Mouse (Mus musculus): ENCODE measurements around the gene Hamp. TPM values are rescaled to one million over a fixed set of nuclear protein-coding genes. Genes with fewer than 3 reads are reported as not detected.

Hamp gene
- polyA plus RNA-seq, 1 experiment from 2014 or later = not detected

DNA sequence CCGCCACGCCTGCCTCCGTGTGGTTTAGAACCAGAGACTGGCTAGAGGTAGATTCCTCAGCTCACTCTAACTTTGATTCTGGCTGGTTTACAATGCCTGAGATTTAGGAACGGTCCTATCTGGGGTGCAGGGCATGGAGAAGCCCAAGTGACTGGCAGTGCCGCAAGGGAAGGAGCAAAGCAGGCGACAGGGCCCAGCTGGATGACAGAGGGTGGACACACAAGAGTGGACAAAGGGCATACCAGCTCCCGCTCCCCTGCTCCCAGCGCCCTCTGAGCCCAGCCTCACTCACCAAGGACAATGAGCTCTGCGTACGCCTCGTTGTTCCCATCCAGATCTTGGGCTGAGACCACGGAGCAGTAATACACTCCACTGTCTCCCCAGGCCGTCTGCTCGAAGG is 21.8 kb upstream of the Hamp start:
- Histone ChIP-seq H3K27ac (no peak overlapping the region), H3K4me3 (no peak overlapping the region), H3K9me3 (no peaks in the 10 kb centered on the region), H3K27me3 (ENCODE audit: insufficient read depth, poor library complexity, severe bottlenecking) (no peaks in the 10 kb centered on the region), H3K36me3 (peaks cover 5% of the 10 kb centered on the region; the same call in 1 of the 2 replicates), H3K4me1 (no peaks in the 10 kb centered on the region)
- 89% methylated on average over 14 of the region's 14 CpGs for WGBS
- no peak for DNase-seq (ENCODE audit: low spot score)

DNA sequence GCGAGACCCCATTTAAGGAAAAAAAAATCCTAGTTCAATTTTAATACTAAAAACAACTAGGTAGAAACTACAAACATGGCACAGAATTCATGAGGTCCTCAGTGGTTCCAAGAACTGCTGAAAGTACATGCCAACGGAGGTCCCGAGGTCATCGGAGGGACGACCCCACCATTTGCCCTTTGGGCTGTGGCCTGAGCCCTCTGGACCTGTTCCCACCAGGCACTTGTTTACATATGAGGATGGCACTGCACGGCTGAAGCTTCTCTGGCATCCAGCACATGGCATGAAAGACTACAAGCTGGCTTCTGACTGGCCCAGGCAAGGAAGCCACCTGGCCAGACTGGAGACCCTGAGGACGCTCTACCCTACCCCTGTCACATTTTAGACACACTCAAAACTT is 20.5 kb upstream of the Hamp start:
- Histone ChIP-seq H3K27ac (no peak overlapping the region), H3K36me3 (peaks cover 8% of the 10 kb centered on the region), H3K4me1 (no peaks in the 10 kb centered on the region), H3K27me3 (ENCODE audit: insufficient read depth, poor library complexity, severe bottlenecking) (no peaks in the 10 kb centered on the region), H3K4me3 (no peak overlapping the region), H3K9me3 (no peaks in the 10 kb centered on the region)
- no peak for DNase-seq (ENCODE audit: low spot score)
- WGBS = 83% methylated on average over 7 of the region's 7 CpGs

DNA sequence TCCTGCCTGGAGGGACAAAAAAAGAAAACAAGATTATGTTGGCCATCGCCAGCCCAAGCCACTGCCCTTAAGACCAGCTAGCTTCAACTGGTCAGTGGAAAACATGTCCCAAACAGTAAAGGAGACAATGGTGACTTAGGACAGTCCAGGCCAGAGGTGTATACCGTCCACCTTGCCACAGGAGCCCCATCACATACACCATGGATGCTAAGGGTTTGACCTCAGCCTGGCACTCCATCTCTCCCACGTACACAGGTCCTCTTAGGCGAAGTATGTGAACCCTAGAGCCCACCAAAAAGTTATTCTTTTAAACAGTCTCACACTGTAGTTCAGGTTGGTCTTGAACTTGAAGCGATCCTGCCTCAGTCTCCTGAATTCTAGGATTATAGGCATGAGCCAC is 19.0 kb upstream of the Hamp start:
- Histone ChIP-seq H3K27me3 (ENCODE audit: insufficient read depth, poor library complexity, severe bottlenecking) (no peaks in the 10 kb centered on the region), H3K27ac (no peak overlapping the region), H3K36me3 (peaks cover 22% of the 10 kb centered on the region), H3K4me1 (peaks cover 9% of the 10 kb centered on the region), H3K9me3 (no peaks in the 10 kb centered on the region), H3K4me3 (no peak overlapping the region)
- WGBS = 85% methylated on average over 5 of the region's 5 CpGs
- no peak for DNase-seq (ENCODE audit: low spot score)

DNA sequence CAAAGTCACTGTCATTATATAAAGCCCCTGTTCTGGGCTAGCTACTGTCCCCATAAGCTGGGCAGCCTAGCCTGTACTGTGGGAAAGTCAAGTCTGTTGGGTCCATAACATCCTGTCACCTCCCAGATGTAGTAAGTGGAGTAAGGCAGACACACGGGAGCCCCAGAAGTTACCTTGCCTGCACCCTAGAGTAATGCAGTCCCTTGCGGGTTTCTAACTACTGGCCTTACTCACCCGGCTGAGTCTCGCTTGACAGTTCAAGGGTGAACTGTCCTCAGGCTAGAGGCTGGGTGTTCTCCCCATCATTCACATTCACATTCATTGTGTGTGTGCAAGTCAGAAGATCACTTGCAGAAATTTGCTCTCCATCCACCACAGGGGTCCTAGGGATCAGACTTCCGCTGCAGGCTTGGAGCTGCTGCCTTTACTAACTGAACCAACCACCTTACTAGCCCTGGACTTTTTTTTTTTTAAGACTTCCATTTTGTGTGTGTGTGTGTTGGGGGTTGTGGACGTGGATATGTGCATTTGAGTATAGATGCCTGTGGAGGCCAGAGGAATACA is 16.0 kb upstream of the Hamp start:
- no peak for DNase-seq (ENCODE audit: low spot score)
- no peaks in the 10 kb centered on the region for H3K27me3 ChIP-seq (ENCODE audit: insufficient read depth, poor library complexity, severe bottlenecking)
- H3K36me3 ChIP-seq = peaks cover 26% of the 10 kb centered on the region
- H3K4me1 ChIP-seq = peaks cover 20% of the 10 kb centered on the region
- H3K4me3 ChIP-seq = no peak overlapping the region
- H3K27ac ChIP-seq = no peak overlapping the region
- 89% methylated on average over 6 of the region's 6 CpGs for WGBS
- no peaks in the 10 kb centered on the region for H3K9me3 ChIP-seq

DNA sequence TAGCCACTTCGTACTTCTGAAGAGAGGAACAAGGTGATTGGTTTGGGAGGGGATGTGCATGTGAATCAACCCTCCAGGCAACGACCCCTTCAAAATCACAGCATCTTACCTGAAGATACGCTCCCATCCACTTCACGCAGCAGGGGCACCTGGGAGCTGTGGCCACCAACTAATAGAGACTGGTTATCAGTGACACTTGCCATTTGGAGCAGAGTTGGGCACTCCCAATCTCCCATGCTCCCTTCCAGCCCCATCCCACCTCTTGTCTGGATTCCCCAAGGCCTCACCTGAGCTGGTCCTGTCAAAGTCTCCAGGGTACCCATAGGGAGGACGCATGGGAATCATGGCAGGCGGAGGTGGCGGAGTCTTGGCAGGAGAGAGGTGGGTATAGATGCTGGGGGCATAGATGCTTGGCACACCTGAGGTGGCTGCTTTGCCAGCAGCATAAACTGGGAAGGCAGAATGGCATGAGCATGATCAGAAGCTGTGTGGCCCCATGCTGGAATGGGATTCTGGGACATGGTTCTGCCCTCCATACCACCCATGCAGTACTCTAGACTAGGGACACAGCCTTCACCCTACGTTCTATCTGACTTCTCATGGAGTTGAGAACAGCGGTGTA is 15.1 kb upstream of the Hamp start:
- DNase-seq (ENCODE audit: low spot score) = no peak
- H3K4me1 ChIP-seq = peaks cover 20% of the 10 kb centered on the region
- WGBS = 92% methylated on average over 9 of the region's 9 CpGs
- H3K4me3 ChIP-seq = no peak overlapping the region
- H3K36me3 ChIP-seq = peaks cover 35% of the 10 kb centered on the region
- no peaks in the 10 kb centered on the region for H3K9me3 ChIP-seq
- H3K27ac ChIP-seq = no peak overlapping the region
- no peaks in the 10 kb centered on the region for H3K27me3 ChIP-seq (ENCODE audit: insufficient read depth, poor library complexity, severe bottlenecking)

DNA sequence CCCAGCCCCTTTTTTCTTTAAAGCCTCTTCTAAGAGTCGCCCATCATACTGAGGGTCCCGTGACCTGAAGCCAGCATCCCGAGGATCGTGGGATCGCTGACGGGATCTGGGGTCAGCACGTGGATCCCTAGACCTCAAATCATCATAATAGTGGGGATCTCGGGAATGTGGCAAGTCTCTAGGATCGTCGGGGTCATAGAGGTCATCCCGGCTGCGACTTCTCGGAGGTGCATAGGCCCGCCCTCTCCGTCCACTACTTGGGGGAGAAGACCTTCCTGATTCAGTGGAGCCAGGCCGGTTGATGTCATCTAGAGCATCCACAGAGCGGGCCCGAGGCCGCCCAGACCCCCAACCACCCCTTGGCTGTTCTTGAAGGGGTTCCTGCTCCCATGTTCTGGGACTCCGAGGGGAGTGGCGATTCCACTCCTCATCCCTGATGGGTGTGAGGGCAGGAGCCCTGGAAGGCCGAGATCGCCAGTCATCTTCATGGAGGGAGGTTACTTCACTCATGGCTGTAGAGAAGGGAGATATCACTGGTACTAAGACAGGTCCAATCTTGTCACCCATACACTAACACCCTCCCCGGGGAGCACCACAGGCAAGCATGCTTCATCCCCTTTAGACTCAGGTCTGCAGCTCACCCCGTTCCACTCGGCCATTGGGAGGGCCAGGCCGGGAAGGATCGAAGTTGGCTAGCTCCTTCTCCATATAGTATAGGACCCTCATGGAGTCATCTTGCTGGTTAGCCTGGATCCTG is 14.5 kb upstream of the Hamp start:
- H3K36me3 ChIP-seq = peaks cover 42% of the 10 kb centered on the region
- WGBS = 75% methylated on average over 28 of the region's 28 CpGs

DNA sequence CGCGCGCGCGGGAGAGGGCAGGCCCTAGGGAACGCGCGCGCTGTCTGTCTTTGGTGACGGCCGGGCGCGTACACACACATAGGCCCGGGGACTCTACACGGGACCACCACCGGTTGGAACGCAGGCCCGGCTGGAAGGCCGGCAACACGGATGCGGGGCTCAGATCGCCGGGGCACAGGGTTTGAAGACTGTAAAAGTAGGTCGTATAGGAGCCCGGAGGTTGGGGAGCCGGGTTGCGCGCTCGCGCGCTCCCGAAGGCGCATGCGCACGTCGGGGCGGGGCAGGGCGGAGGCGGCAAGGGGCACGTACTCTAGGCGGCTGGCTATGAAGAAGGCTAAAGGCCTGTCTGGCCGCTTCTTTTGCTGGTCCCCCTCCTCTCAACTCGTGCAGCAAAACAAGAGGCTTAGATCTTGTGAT is 13.5 kb upstream of the Hamp start:
- Histone ChIP-seq H3K9me3 (no peaks in the 10 kb centered on the region), H3K27me3 (ENCODE audit: insufficient read depth, poor library complexity, severe bottlenecking) (no peaks in the 10 kb centered on the region), H3K27ac (peak overlapping the region; percentile 99), H3K36me3 (peaks cover 48% of the 10 kb centered on the region), H3K4me3 (peak overlapping the region; percentile 98), H3K4me1 (peaks cover 20% of the 10 kb centered on the region)
- peak; percentile 94 for DNase-seq (ENCODE audit: low spot score)
- WGBS = under 1% methylated on average over 43 of the region's 43 CpGs

More for the DNA sequence above, 14.5 kb upstream of the Hamp start:
- H3K27ac ChIP-seq = peak overlapping the region; percentile 99
- no peaks in the 10 kb centered on the region for H3K9me3 ChIP-seq
- H3K4me1 ChIP-seq = peaks cover 20% of the 10 kb centered on the region
- no peaks in the 10 kb centered on the region for H3K27me3 ChIP-seq (ENCODE audit: insufficient read depth, poor library complexity, severe bottlenecking)
- peak overlapping the region; percentile 98 for H3K4me3 ChIP-seq
- no peak for DNase-seq (ENCODE audit: low spot score)

DNA sequence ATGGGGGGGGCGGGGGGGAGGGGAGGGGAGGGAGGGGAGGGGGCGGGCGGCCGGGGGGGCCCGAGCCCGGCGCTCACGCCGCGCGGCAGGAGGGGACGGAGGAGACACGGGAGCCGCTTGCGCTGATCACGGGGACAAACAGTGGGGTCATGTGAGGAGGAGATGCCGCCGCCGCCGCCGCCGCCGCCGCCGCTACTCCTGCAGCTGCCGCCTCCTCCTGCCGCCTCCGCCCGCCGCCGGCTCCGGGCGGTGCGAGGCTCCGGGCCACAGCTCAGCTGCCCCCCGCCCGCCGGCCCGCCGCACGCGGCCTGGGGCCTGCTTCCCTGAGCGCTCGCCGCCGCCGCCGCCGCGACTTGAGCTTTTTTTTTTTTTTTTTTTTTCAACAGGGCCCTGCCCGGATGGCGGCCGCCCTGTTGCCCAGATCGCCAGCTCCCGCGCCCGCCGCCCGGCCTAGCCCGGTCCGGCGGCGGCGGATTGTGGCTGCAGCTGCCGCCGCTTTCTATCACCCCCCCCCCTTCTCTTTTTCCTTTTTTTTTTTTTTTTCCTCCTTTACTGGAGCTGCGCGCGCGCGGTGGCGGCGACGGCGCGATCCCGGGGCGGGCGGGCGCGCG is 13.0 kb upstream of the Hamp start, which contains the start of gene Usf2:
TSS of gene Usf2 (minus strand) at position 48 of the 611 bp plus-strand sequence.
- H3K4me3 ChIP-seq = peak within 1 kb of the TSS; percentile 98
- peak; percentile 90 for DNase-seq (ENCODE audit: low spot score)
- no peaks in the 10 kb centered on the region for H3K9me3 ChIP-seq
- H3K27me3 ChIP-seq (ENCODE audit: insufficient read depth, poor library complexity, severe bottlenecking) = no peaks in the 10 kb centered on the region
- H3K4me1 ChIP-seq = peaks cover 20% of the 10 kb centered on the region
- peak within 1 kb of the TSS; percentile 99 for H3K27ac ChIP-seq
- peaks cover 51% of the 10 kb centered on the region for H3K36me3 ChIP-seq
- 3% methylated on average over 45 of the region's 82 CpGs for WGBS

DNA sequence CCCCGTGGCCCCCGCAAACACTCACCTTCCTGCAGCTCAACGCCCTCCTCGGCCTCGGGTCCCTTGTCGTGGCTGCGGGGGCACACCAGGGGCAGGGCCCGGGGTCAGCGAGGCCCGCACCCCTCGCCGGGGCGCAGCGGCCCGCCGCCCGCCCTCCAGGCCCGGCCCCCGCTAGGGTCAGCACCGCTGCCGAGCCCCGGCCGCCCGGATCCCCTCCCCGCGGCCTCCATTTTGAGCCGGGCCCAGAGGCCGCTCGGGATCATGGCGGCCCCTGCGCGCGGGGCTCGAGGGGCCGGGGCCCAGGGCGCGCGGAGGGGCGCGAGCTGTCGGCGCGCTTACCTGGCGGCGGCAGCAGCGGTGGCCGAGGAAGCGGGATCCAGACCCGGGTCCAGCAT is 12.5 kb upstream of the Hamp start:
- peak overlapping the region; percentile 98 for H3K4me3 ChIP-seq
- H3K27ac ChIP-seq = peak overlapping the region; percentile 99
- peaks cover 20% of the 10 kb centered on the region for H3K4me1 ChIP-seq
- under 1% methylated on average over 33 of the region's 49 CpGs for WGBS
- H3K9me3 ChIP-seq = no peaks in the 10 kb centered on the region
- peak; percentile 70 for DNase-seq (ENCODE audit: low spot score)
- H3K27me3 ChIP-seq (ENCODE audit: insufficient read depth, poor library complexity, severe bottlenecking) = no peaks in the 10 kb centered on the region
- H3K36me3 ChIP-seq = peaks cover 55% of the 10 kb centered on the region

DNA sequence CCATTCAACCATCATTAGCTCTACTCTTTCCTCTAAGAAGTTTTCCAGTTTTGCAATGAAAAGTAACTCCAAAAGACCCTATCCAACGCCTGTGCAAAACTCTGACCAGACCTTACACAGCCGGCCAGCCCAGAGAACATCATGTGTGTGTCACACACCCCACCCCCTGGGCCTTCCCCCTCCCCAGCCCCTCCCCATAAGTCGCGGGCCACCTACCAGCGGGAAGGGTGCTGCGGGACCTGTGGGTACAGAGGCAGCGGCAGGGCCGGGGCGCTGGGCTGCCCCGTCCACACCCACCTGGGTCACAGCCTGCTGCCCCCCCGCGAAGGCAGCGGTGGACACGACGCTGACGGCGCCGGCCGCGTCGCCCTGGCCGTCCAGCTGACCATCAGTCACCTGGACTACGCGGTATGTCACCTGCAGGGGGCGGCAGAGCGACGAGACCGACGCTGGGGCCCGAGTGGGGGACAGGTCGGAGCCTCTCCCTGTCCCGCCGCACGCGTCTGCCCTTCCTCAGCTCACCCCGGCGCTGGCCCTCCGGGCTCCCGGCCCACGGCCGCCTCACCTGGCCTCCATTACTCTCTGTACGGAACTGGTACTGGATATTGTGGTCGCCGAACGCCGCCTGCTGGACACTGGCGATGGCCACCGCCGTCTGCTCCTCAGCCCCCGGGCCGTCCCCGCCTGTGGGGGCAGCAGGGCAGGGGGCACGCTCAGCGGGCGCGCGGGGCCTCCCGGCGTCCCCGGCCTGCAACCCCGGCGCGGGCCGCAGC is 11.9 kb upstream of the Hamp start:
- peaks cover 20% of the 10 kb centered on the region for H3K4me1 ChIP-seq
- H3K9me3 ChIP-seq = no peaks in the 10 kb centered on the region
- H3K4me3 ChIP-seq = peak overlapping the region; percentile 98
- H3K27me3 ChIP-seq (ENCODE audit: insufficient read depth, poor library complexity, severe bottlenecking) = no peaks in the 10 kb centered on the region
- H3K36me3 ChIP-seq = peaks cover 60% of the 10 kb centered on the region
- DNase-seq (ENCODE audit: low spot score) = peak; percentile 95
- H3K27ac ChIP-seq = peak overlapping the region; percentile 99
- WGBS = under 1% methylated on average over 64 of the region's 64 CpGs

DNA sequence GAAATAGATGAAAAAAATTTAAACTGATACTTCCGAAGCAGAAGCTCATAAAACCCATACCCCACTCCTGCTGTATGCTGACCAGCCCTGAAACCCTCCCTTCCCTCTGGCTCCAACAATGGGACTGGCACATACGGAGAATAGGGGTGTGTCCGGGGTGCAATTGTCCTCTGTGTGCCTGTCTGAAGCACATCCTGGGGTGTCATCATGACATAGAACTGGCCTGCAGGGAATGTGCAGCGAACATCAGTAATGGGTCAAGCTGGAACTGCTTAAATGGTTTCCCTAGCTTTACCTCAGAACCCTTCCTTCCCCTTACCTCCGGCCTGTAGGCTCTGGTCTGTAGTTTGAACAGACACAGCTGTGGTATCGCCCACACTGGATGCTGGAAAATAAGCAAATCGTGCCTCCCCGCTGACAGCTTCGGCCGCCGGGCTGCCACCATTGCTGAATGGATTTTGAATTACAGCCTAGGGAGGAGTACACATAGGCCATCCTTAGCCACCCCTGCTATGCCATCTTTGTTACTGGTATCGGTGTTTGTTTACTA is 11.2 kb upstream of the Hamp start:
- peak overlapping the region; percentile 98 for H3K4me3 ChIP-seq
- H3K9me3 ChIP-seq = no peaks in the 10 kb centered on the region
- no peak for DNase-seq (ENCODE audit: low spot score)
- peaks cover 20% of the 10 kb centered on the region for H3K4me1 ChIP-seq
- no peak overlapping the region for H3K27ac ChIP-seq
- H3K27me3 ChIP-seq (ENCODE audit: insufficient read depth, poor library complexity, severe bottlenecking) = no peaks in the 10 kb centered on the region
- WGBS = 91% methylated on average over 12 of the region's 12 CpGs
- peaks cover 65% of the 10 kb centered on the region for H3K36me3 ChIP-seq

DNA sequence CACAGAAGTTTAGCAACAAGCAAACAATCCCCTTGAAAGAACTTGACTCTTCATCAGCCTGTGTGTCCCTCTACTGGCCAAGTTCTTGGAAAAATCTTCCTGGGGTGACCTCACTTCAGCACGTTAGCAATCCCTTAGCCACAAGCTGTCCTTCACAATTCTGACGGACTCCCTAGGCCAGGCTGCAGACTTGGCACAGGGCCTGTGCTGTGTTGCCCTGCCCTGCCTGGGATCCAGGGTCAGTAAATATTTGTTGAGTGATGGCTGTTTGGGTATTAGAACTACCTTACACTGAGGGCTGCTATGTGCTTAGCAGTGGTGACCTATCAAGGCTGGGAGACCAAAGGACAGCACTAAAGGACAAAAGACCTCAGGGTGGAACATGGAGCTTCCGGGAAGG is 10.2 kb upstream of the Hamp start:
- WGBS = 90% methylated on average over 3 of the region's 3 CpGs
- H3K9me3 ChIP-seq = no peaks in the 10 kb centered on the region

More for the DNA sequence above, 10.2 kb upstream of the Hamp start:
- H3K36me3 ChIP-seq = peaks cover 70% of the 10 kb centered on the region
- no peaks in the 10 kb centered on the region for H3K27me3 ChIP-seq (ENCODE audit: insufficient read depth, poor library complexity, severe bottlenecking)
- peaks cover 20% of the 10 kb centered on the region for H3K4me1 ChIP-seq
- H3K27ac ChIP-seq = no peak overlapping the region
- DNase-seq (ENCODE audit: low spot score) = no peak
- no peak overlapping the region for H3K4me3 ChIP-seq
